Mouse (Mus musculus): Measurements from ENCODE around the gene Frmd4b.
A peak's percentile ranks its signal among the peaks of the same experiment; 100 is the strongest.

Gene Frmd4b

DNA sequence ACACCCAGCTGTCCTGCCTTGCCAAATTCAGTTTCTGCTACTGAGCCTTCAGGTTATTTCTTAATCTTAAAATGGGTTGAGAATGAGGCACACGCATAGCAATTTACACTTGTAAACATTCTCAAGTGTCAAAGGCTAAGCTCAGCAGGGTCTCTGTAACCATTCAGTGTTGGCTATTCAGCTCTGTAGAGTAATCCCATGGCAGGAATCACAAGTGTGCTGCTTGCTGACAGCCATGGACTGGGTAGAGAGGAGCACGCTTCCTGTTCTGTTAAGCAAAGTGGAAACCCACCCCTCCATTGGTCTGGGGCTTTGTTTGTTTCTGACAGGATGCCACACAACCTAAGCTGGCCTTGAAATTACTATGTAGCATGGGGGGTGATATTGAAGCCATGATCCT is 246.4 kb downstream of the Frmd4b start:
- DNase-seq (ENCODE audit: low read depth, low spot score), result no peak

DNA sequence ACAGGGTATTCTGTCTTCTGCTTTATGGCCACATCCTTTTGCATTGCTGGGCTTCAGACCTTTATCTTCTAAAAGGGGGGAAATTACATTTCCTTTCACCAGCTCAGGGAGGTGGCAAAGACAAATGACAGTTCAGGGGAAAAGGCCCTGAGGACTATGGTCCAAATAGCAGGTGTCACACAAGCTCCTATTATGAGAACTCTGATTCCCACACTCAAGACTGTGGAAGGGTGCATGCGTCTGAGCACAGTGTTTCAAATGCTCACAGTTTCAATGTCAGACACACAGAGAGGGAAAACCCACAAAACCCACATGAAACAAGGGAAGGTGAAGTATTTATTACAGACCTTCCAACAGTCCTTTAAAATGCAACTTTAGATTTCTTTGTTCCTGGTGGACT is 246.9 kb downstream of the Frmd4b start:
- no peak for DNase-seq (ENCODE audit: low read depth, low spot score)

DNA sequence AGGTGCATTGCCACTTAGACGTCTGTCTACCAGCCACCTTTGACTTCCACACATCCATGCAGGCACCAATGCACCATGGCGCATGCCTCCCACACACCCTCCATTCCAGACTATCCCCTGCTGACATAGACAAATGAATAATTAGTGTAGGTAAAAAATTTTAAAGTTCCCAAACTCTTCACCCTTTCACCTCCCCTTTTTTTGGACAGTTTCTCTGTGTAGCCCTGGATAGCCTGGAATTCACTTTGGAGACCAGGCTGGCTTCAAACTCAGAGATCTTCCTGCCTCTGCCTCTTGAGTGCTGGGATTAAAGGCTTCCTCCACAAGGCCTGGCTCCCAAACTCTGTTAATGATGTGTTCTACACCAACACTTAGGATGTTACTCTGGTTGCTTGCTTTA is 253.5 kb downstream of the Frmd4b start:
- no peak for DNase-seq (ENCODE audit: low read depth, low spot score)

DNA sequence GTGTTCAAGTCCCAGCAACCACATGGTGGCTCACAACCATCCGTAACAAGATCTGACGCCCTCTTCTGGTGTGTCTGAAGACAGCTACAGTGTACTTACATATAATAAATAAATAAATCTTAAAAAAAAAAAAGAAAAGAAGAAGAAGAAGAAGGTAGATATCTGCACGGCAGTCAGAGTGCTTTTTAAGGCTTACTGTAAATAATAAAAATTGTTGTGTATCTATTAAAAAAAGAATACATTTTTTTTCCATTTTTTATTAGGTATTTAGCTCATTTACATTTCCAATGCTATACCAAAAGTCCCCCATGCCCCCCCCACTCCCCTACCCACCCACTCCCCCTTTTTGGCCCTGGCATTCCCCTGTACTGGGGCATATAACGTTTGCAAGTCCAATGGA is 259.7 kb downstream of the Frmd4b start:
- peak; percentile 43 for DNase-seq (ENCODE audit: low read depth, low spot score)

DNA sequence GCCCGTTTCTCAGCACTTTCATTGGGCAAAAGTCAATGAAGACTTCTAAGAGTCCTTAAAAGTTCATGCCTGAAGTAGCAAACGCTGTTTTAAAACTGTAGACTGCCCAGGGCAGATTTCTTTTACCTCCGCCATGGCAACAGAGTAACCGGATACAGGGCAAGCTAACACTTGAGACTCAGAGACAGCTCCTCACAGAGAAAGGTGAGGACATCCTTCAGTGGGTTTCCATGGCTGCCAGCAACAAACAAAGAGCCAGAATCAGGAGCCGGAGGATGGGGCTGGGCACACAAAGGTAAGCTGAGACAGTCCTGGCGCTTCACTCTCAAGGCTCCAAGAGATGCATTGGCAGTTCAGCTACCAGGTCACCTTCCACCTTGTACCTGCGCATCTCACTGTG is 260.7 kb downstream of the Frmd4b start:
- no peak for DNase-seq (ENCODE audit: low read depth, low spot score)

DNA sequence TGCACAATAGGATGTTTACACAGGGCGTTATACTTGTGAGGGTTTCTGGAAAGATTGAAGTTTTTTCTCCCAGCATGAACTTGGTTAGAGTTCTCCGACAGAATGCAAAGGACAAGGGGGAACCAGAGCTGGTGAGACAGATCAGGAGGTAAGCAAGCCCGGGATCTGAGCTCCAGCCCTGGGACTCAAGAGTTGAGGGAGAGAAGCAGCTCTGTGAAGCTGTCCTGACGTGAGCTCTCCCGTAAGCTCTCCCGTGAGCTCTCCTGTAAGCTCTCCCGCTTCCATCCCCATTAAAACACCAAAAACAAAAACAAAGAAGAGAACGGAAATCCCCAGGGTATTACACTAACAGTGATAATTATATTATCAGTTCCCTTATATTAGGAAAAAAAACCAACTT is 262.2 kb downstream of the Frmd4b start:
- no peak for DNase-seq (ENCODE audit: low read depth, low spot score)

DNA sequence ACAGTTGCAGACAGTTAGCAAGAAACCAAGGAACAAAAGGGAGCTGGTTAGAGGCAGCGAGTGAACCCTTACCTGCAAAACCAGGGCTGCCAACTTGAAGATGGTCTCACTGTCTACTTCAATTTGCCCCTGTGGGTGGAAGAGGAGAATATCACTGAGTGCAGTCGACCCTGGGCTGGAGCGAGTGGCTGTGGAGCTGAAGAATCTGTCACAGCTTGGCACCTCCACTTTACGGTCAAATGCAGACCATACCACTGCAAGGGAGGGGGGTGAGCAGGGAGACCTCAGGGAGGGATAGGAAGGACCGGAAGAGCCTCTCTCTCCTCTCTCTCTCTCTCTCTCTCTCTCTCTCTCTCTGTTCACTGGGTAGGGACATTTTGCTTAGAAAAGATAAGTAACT is 263.4 kb downstream of the Frmd4b start:
- peak; percentile 49 for DNase-seq (ENCODE audit: low read depth, low spot score)

DNA sequence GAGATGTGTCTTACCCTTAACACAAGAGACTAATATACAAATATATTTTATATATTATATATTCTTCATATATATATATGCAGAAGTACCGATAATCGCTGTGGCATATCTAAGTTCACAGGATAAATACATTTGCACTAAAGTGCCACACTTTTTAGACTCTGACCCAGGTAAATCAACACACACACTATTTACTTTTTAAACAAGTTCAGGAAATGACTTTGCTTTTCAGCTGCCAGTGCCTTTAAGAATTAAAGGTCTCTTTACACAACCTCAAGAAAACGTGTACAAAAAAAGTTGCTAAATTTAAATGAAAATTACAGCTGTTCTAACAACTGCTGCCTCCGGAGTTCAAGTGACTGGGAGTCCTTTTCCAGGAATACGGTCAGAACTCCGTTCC is 264.0 kb downstream of the Frmd4b start:
- no peak for DNase-seq (ENCODE audit: low read depth, low spot score)

DNA sequence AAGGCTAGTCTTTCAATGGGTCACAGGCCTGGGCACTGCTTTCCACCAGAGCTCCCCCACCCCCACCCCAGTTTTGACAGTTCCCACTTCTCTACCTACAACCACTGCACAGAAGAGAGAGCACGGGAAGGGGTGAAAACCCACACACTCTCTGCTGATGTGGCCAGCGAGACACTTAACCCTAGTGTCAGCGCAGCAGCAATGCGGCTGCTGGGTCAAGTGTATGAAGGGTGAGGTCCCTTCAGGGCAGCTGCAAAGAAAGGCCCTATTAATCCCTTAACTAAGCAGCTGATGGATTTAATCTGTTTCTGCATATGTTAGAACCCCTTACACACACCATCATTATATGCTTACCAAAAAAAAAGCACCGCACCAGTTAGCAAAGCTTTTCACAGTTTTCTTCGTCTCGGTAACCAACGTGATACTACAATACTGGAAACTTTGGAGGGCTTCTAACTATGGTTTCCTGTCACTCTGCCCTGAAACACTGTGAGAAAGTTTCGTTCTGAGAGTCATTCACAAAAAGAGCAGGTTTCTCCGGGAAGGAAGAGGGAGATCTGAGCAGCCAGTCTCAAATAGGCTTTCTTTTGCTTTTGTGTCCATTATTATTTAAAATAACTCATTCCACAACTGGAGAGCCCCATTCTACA is 264.7 kb downstream of the Frmd4b start:
- no peak for DNase-seq (ENCODE audit: low read depth, low spot score)

DNA sequence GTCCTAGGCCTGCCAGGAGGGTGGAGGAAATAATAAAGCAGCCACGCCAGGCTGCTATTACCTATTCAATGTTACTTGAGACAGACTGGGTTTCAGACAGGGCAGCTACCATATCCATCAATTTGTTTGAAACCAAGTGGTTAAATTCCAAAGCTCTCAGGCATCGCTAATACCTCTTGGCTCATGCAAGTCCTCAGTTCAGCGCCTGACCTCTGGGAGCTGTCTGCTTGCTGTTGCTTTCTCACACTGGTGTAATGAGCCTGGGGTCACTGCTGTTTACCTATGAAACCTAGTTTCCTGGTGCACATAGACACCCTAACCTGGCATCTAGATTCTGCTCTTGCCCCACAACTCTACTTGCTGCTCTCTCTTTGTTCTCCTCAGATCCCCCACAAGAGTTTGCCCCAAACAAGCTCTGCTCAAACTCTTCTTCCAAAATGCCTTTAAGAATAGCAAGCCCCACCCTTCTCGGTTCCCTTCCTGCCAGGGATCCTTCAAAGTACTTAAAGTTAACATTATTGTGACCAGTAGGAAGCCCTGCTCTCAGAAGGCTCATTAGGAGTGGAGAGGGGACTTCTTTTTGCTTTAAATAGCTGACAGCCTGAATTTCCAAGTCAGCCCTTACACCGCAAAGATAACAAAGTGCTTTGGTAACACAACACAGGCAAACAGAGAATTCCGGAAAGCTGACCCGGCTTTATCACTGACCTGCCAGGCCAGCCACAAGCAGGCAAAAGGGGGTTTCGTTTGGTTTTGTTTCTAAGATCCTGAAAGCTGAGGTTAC is 267.8 kb downstream of the Frmd4b start:
- DNase-seq (ENCODE audit: low read depth, low spot score), result peak; percentile 48

DNA sequence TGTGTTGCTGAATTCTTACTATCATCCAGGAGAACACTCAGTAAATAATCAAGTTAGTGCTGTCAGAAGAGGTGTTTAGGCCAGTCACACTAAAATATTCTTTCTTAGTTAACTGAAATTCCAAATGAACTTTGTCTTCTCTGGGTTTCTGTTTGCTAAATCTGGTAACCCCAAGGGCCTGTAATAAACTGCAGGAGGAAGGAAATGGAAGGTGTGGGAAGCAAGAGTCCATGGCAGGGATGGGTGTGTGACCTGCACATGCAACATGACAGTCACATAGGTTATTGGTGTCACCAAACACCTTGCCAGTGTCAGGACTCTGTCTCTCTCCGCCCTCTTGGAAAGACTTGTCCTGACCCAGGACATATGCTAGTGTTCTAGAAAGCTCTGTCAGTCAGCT is 270.4 kb downstream of the Frmd4b start:
- DNase-seq (ENCODE audit: low read depth, low spot score), result no peak

DNA sequence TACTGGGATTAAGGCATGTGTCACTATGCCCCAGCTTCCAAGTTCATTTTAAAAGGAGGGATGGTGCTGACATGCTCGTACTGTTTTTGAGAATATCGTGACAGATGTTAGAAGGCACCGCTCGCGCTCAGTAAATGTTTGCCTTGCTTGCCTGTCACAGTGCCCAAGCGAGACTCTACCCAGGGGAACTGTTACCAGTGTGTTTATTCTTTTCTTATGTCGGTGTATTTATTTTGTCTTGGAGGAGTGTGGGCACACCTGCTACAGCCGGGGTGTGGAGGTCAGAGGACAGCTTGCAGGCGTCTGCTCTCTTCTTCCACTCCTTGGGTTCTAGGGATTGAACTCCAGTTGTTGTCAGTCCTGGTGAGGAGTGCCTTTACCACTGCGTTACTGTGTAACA is 270.8 kb downstream of the Frmd4b start:
- DNase-seq (ENCODE audit: low read depth, low spot score), result no peak

DNA sequence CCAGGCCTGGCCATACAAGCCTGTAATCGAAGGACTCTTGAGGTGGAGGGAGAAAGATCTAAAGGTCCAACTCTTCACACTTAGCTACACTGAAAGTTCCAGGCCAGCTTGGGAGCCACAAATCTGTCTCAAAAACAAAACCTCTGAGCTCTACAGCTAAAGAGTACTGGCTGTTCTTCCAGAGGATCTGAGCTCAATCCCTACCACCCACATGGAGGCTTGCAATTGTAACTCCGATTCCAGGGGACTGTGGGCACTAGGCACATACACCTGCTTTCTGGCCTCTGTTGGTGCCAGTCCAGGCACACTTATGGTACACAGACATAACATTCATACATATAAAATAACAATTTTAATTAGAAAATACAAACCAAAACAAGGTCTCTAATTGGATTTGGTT is 271.4 kb downstream of the Frmd4b start:
- no peak for DNase-seq (ENCODE audit: low read depth, low spot score)

DNA sequence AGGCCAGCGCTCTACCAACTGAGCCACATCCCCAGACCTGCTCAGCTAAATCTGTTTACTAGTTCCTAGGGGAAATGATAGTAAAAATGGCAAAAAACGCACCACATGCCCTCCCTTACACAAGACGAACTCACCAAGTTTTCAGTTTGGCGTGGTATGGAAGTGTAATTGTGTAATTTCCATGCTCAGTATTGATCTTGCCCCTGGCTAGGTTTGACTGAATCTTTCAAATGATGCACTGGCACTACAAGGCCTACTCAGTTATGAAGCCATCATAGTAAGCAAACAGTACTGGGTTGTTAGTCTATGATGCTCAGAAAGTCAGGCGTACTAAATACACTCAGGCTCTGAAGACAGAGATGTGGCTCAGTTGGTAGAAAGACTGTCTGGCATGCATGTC is 275.2 kb downstream of the Frmd4b start:
- DNase-seq (ENCODE audit: low read depth, low spot score), result no peak

DNA sequence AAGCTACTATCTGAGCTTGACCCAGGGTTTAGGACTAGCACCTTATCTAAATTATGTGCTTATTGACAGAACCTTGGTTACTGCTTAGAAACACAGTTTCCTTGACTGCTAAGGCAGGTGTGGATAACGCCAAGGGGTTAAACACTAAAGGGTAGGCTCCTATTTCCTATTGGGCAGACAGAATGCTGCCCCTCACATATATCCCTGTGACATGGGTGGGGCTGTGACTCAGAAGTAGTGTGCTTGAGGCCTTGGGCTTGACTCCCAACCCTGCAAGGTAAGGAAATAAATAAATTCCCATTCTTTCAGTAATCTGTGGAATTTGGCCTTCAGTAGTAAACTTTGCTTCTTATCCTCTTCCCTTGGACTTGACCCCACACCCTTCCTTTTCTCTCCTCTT is 275.7 kb downstream of the Frmd4b start:
- DNase-seq (ENCODE audit: low read depth, low spot score), result no peak

DNA sequence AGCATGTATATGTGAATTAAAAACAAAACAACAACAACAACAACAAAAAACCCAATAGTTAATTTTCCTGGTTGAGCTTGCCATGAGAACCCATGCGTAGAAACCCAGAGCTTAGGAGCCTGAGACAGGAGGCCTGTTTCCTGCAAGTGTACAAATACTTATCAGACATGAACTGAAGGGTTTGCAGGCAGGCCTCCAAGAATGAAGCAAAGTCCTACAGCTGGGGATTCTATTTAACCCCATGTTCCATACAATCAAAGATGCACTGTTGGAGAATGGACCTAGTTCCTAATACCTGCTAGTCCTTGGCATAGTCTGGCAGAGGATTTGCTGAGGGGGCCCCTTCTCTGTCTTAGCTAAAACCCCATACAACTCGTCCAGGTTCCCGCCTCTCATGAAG is 276.2 kb downstream of the Frmd4b start:
- DNase-seq (ENCODE audit: low read depth, low spot score), result no peak

DNA sequence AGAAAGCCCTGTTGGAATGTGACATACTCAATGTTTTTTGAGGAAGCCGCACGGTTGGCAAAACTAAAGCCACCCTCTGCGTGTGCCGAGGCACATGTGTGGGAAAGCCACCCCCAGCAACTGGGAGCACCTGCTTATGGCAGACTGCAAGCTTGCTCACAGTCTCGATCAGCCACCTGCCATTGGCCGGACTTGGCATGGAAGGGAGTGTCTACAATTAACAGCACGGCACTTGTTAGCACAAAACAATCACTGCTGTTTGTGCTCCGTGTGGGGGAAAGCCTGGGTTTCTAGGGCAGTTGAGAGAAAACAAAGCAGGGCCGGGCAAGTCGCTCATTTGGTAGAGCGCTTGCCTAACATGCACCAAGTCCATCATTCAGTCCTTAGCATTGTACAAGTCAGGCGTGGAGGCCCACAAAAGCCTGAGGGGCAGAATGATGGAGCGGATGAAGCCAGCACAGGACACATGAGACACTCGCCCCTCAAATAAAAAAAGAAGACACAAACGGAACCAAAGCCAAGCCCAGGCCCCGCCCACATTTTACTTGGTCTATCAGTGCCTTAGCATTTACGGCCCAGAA is 277.0 kb downstream of the Frmd4b start:
- DNase-seq (ENCODE audit: low read depth, low spot score), result peak; percentile 54

DNA sequence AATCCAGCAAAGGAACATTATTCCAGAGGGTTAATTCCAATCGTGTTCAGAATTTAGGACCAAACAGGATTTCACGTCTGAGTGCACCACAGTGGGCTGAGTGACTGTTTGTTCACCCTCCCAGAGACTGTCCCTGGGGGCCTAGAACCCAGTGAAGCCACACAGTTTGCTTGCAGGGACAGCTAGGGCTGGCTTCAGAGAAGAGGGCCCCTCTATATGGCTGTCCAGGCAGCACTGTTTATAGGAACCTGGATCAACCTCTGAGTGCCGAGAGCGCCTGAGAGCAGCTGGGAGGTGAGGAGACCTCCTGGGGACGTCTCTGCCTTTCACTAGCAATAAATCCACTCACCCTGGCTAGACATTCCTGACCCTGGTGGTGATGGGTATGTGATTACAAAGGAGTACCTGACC is 278.1 kb downstream of the Frmd4b start:
- DNase-seq (ENCODE audit: low read depth, low spot score), result no peak

DNA sequence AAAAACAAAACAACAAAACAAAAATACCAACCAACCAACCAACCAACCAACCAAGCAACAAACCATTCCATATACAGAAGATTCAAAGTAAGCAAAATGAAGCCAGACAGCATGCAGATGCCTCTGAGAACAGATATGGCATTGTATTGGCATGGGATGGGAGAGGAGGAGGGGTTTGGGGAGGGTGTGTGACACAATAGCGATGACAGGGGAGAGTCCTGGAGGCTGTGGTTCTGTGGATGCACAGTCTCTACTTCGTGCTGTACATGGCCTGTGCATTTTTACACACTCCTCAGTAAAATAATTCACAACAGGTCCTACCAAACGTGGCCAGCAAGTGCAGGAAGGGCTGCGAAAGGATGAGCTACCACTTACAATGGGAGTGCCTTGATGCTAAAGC is 278.5 kb downstream of the Frmd4b start:
- DNase-seq (ENCODE audit: low read depth, low spot score), result no peak

DNA sequence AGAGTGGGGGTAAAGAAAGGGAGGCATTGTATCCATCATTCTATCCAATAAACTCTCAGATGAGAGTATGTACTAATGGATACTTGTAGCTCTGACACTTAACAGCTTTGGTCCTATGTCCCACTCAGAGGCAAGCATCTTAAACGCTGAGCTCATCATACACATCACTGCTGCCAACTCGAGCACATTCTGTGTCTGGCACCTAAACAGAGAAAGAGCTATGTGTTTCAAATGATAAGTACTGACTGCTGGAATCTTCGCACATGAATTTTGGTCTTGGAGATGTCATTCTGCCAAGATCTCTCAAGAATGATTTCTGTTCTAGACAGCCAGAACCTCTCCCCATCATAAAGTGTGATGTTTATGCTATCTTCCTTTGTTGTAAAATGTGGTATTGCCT is 284.0 kb downstream of the Frmd4b start:
- DNase-seq (ENCODE audit: low read depth, low spot score), result no peak

DNA sequence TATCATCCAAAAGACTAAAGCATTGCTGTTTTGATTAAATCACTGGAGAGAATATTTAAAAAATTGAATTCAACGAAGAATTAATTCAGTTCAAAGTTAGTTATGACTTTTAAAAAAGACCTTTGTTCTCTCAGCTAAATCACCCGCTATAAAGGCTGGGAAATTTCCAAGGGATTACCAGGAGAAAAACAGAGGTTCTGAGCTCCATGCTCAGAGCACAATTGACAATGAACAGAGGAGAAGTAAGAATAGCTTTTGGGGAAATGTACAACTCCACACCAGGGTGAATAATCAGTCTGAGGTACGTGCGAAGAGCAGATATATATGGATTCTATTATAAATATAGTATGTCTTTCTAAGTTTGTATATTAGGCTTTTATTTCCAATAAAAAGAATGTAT is 293.4 kb downstream of the Frmd4b start:
- no peak for DNase-seq (ENCODE audit: low read depth, low spot score)

DNA sequence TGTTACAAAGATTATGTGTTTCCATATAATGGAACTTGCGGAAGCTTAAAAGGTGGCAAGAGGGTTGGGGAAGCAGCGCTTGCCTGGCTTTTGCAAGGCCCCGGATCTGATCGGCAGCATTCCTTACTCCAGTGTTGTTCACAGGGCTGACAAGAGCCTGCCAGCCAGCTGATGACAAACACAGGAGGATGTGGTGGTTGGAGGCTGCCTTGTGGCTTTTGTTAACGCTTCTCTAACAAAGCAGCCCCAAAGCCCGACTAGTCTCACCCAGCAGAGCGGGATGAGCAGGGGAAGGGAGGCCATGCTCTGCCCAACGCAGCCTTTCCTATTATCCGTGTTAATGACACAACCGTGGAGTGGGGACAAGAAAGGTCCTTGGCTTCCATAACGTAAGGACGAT is 295.2 kb downstream of the Frmd4b start:
- peak; percentile 54 for DNase-seq (ENCODE audit: low read depth, low spot score)

DNA sequence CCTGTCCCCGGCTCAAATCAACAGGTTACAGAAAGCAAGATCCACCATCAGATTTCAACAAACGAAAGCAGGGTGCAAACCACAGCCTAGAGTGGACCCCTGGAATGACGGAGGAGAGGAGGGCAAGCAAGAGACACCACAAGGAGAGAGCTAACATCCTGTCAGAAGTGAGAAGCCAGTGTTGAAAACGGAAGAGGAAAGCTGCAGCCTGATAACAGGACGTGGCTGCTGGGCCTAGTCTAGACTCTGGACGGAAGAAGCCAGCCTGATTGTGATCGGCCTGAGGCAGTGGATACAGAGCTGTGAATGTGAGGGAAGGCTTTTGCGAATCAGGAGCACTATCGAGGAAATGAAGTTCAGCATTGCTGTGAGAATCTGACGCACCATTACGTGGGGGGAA is 296.2 kb downstream of the Frmd4b start:
- no peak for DNase-seq (ENCODE audit: low read depth, low spot score)
